Mouse (Mus musculus) intestine, postnatal 0 days (tissue): ENCODE results near the gene Ints3. TPM values are rescaled to one million over a fixed set of nuclear protein-coding genes. Genes with fewer than 3 reads are reported as not detected.

ENCODE experiments used
- ATAC-seq: fragments of 200-750 bp; cut with Nextera tagmentation; 2 replicates; pipeline ENCODE4 v1.8.0; 2017; ENCODE audit warnings: mild to moderate bottlenecking, moderate TSS enrichment, moderate library complexity
- H3K27ac ChIP-seq: fragments of 300-500 bp; sonication (generic); 2 replicates; pipeline ENCODE4 v1.5.1; 2014; ENCODE audit warnings: mild to moderate bottlenecking, low read depth, low read length, moderate library complexity
- H3K27me3 ChIP-seq: fragments of 300-500 bp; sonication (generic); replicated peaks from 2 replicates; pipeline ENCODE4 v1.6.1; 2014; ENCODE audit warnings: low read length, mixed read lengths; ENCODE audit not compliant: control insufficient read depth, insufficient read depth
- H3K36me3 ChIP-seq: fragments of 300-500 bp; sonication (generic); 2 replicates; pipeline ENCODE4 v1.6.1; 2014; ENCODE audit warnings: mild to moderate bottlenecking, moderate library complexity; ENCODE audit not compliant: control insufficient read depth, insufficient read depth
- H3K4me1 ChIP-seq: fragments of 300-500 bp; sonication (generic); replicated peaks from 2 replicates; pipeline ENCODE4 v1.6.1; 2014; ENCODE audit warnings: antibody characterized with exemption, low read length, mixed read lengths; ENCODE audit not compliant: control insufficient read depth, insufficient read depth
- H3K4me2 ChIP-seq: fragments of 300-500 bp; sonication (generic); replicated peaks from 2 replicates; pipeline ENCODE4 v1.6.1; 2014; ENCODE audit warnings: low read depth, mild to moderate bottlenecking, moderate library complexity
- H3K4me3 ChIP-seq: fragments of 300-500 bp; sonication (generic); 2 replicates; pipeline ENCODE4 v1.5.1; 2014; ENCODE audit warnings: low read depth, low read length
- H3K9ac ChIP-seq: fragments of 300-500 bp; sonication (generic); 2 replicates; pipeline ENCODE4 v1.6.1; 2014; ENCODE audit warnings: mild to moderate bottlenecking, low read depth, low read length
- H3K9me3 ChIP-seq: fragments of 300-500 bp; sonication (generic); 2 replicates; pipeline ENCODE4 v1.6.1; 2016; ENCODE audit warnings: mixed run types; ENCODE audit not compliant: control insufficient read depth
- CTCF ChIP-seq: sonication (generic); IDR thresholded peaks from 2 replicates; pipeline ENCODE4 v1.5.1; 2016; ENCODE audit warnings: low read depth, mild to moderate bottlenecking, control low read depth, antibody characterized with exemption, moderate library complexity
- WGBS: fragments of 180-500 bp; shearing (Covaris S2); extraction: QIAGEN DNeasy Blood & Tissue Kit; methylation state at CpG from one replicate; pipeline ENCODE4 v1.1.7; 2014; 5-methylcytosine and 5-hydroxymethylcytosine counted together
- polyA plus RNA-seq: library from polyadenylated mRNA; unstranded; fragments of >200 nt; fragmentation: Nextera tagmentation; extraction: Ambion mirVana; gene quantifications from 2 replicates; pipeline ENCODE4 v1.2.1, GENCODE M21; 2015

Gene Ints3
- polyA plus RNA-seq: 8.8 and 9.7 TPM in 2 replicates

GRCm38 (mm10) chr3:90433381-90434020 lies at the start of gene Ints3:
Gene Ints3 (minus strand): TSS chr3:90433622.
- WGBS: under 1% methylated on average over 52 of the region's 52 CpGs
- Histone ChIP-seq H3K4me2 (peak within 1 kb of the TSS; percentile 96), H3K36me3 (no peaks in the 10 kb centered on the region), H3K4me1 (peaks cover 5% of the 10 kb centered on the region; the same call in 1 of the 2 replicates), H3K27ac (peak within 1 kb of the TSS; percentile 97), H3K9ac (peak within 1 kb of the TSS; percentile 86), H3K4me3 (peak within 1 kb of the TSS; percentile 69), H3K27me3 (no peaks in the 10 kb centered on the region), H3K9me3 (no peaks in the 10 kb centered on the region)
- 0 out of 2 replicates have a peak, but pooled peaks have one; percentile 19 for TF ChIP-seq CTCF
- ATAC-seq: peak; percentile 100

GRCm38 (mm10) chr3:90475831-90476611 lies 42.6 kb upstream of the Ints3 start, which contains the start of gene Ilf2:
Gene Ilf2 (plus strand): TSS chr3:90476126.
- TF ChIP-seq CTCF: peak; percentile 77
- Histone ChIP-seq H3K27me3 (no peaks in the 10 kb centered on the region), H3K4me3 (peak within 1 kb of the TSS; percentile 85), H3K4me2 (peak within 1 kb of the TSS; percentile 58), H3K9ac (peak within 1 kb of the TSS; percentile 81), H3K36me3 (peaks cover 13% of the 10 kb centered on the region), H3K27ac (peak within 1 kb of the TSS; percentile 82), H3K4me1 (no peaks in the 10 kb centered on the region), H3K9me3 (no peaks in the 10 kb centered on the region)
- peak; percentile 99 for ATAC-seq
- under 1% methylated on average over 45 of the region's 45 CpGs for WGBS

DNA sequence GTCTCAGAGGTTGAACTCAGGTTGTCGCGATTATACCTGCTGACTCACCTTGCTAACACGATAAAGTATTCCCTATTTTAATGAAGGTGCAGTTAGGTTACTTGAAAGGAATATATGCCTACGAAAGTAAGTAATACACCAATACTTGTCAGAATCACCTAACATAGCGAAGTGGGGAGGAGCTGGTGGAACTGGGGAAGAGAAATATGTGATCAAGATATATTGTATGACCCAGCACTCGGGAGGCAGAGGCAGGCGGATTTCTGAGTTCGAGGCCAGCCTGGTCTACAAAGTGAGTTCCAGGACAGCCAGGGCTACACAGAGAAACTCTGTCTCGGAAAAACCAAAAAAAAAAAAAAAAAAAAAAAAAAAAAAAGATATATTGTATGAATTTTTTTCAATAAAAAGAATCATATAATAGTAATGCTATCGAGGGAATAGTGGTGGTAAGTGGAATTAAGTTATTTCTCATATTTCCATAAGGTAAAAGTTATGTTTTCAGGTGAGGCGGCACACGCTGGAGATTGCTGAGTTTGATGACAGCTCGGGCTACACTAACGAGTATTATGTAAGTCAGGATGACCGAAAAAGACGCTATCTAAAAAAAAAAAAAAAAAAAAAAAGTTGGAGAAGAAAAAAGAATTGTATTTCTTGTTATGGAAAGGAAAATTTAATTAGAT lies 41.9 kb upstream of the Ints3 start:
- Histone ChIP-seq H3K9me3 (no peaks in the 10 kb centered on the region), H3K27me3 (no peaks in the 10 kb centered on the region), H3K27ac (no peak overlapping the region), H3K36me3 (peaks cover 7% of the 10 kb centered on the region), H3K4me1 (no peaks in the 10 kb centered on the region), H3K4me2 (peak overlapping the region; percentile 44; the same call in 1 of the 2 replicates), H3K4me3 (peak overlapping the region; percentile 85), H3K9ac (no peak overlapping the region)
- TF ChIP-seq CTCF: no peak
- WGBS: 35% methylated on average over 15 of the region's 16 CpGs
- peak; percentile 21 for ATAC-seq

- no peak for ATAC-seq
- TF ChIP-seq CTCF: peak; percentile 75
- WGBS: 18% methylated on average over 3 of the region's 3 CpGs
Measured at GRCm38 (mm10) chr3:90472213-90472612, 38.8 kb upstream of the Ints3 start.

GRCm38 (mm10) chr3:90467618-90468300 lies 34.3 kb upstream of the Ints3 start:
- H3K9me3 ChIP-seq: no peaks in the 10 kb centered on the region
- no peak for ATAC-seq

More at GRCm38 (mm10) chr3:90472213-90472612, 38.8 kb upstream of the Ints3 start:
- Histone ChIP-seq H3K4me1 (no peaks in the 10 kb centered on the region), H3K4me3 (no peak overlapping the region), H3K9me3 (no peaks in the 10 kb centered on the region), H3K9ac (no peak overlapping the region), H3K4me2 (no peak overlapping the region), H3K27me3 (no peaks in the 10 kb centered on the region), H3K36me3 (no peaks in the 10 kb centered on the region), H3K27ac (no peak overlapping the region)

More at GRCm38 (mm10) chr3:90467618-90468300, 34.3 kb upstream of the Ints3 start:
- H3K4me1 ChIP-seq: peaks cover 5% of the 10 kb centered on the region; the same call in 1 of the 2 replicates
- no peak overlapping the region for H3K9ac ChIP-seq
- WGBS: 92% methylated on average over 10 of the region's 10 CpGs
- TF ChIP-seq CTCF: no peak
- H3K36me3 ChIP-seq: no peaks in the 10 kb centered on the region
- H3K27me3 ChIP-seq: peaks cover 26% of the 10 kb centered on the region
- H3K4me2 ChIP-seq: no peak overlapping the region
- no peak overlapping the region for H3K27ac ChIP-seq
- no peak overlapping the region for H3K4me3 ChIP-seq
